ENCODE assay signal across 18 mouse cellular contexts in genomic region chr2:131908351-131908861, GRCm38 (mm10). TPM values are rescaled to one million over a fixed set of nuclear protein-coding genes. Genes with fewer than 3 reads are reported as not detected.
DNase-seq lines count a peak whose midpoint lies in the region; ATAC-seq and TF ChIP-seq lines count a peak whose summit lies in the region.
"Had no signal": no experiment of that assay in that cellular context is flagged by ENCODE, and none has a peak within 500 bp of the region (broad histone marks: within the 10 kb centered on the region; RNA-seq: fewer than 3 reads in every experiment).

No protein-coding gene starts in this region.

- no peak for ATAC-seq in neural tube, embryonic 11.5 days (ENCODE audit: insufficient read depth, low FRiP score, low TSS enrichment)
- ATAC-seq in kidney, embryonic 14.5 days (ENCODE audit: low FRiP score, low TSS enrichment) = peak; percentile 54
- peak; percentile 39; the same call in 1 of the 2 replicates for ATAC-seq in stomach, postnatal 0 days (ENCODE audit: low FRiP score, low TSS enrichment)

- H3K9ac ChIP-seq in neural tube, embryonic 11.5 days (ENCODE audit: low read length) = no peak overlapping the region
- no peak overlapping the region for H3K9ac ChIP-seq in kidney, embryonic 14.5 days (ENCODE audit: low read depth, low read length)
- H3K9ac ChIP-seq in stomach, postnatal 0 days (ENCODE audit: low read length) = no peak overlapping the region

- H3K9me3 ChIP-seq in neural tube, embryonic 11.5 days (ENCODE audit: control insufficient read depth, low read length) = no peaks in the 10 kb centered on the region
- no peaks in the 10 kb centered on the region for H3K9me3 ChIP-seq in kidney, embryonic 14.5 days (ENCODE audit: control insufficient read depth, low read length)
- no peaks in the 10 kb centered on the region for H3K9me3 ChIP-seq in stomach, postnatal 0 days (ENCODE audit: control insufficient read depth, low read length)
- H3K9me3 ChIP-seq: G1E had no signal

- H3K27me3 ChIP-seq in neural tube, embryonic 11.5 days (ENCODE audit: control insufficient read depth, insufficient read depth, low read length) = no peaks in the 10 kb centered on the region
- no peaks in the 10 kb centered on the region for H3K27me3 ChIP-seq in kidney, embryonic 14.5 days (ENCODE audit: control insufficient read depth, insufficient read depth, low read length)
- no peaks in the 10 kb centered on the region for H3K27me3 ChIP-seq in stomach, postnatal 0 days (ENCODE audit: control insufficient read depth, insufficient read depth, low read length)

- peak; percentile 33 for DNase-seq in gastrocnemius, adult 18-20 months (ENCODE audit: low spot score)
- no peak for DNase-seq in gastrocnemius, postnatal 4 days (ENCODE audit: low spot score in 2 of 2)
- no peak for DNase-seq in neural tube, embryonic 11.5 days (ENCODE audit: low spot score)
- DNase-seq in neural tube, embryonic 10.5 days (ENCODE audit: extremely low spot score, low spot score) = no peak
- no peak for DNase-seq in stomach, postnatal 0 days (ENCODE audit: low spot score)
- no peak for DNase-seq in spleen, postnatal 36 days (ENCODE audit: low spot score in 2 of 2)
- DNase-seq in frontal cortex, postnatal 25 days (ENCODE audit: low spot score in 2 of 2) = no peak
- DNase-seq: B cell, adult 2 months; right cerebral cortex, adult 18-20 months; thymus, postnatal 14 days had no signal

- H3K36me3 ChIP-seq in neural tube, embryonic 11.5 days (ENCODE audit: control insufficient read depth, insufficient read depth, low read length) = no peaks in the 10 kb centered on the region
- H3K36me3 ChIP-seq in kidney, embryonic 14.5 days (ENCODE audit: control insufficient read depth, insufficient read depth, low read length) = no peaks in the 10 kb centered on the region
- H3K36me3 ChIP-seq in stomach, postnatal 0 days (ENCODE audit: control insufficient read depth, insufficient read depth, low read length) = no peaks in the 10 kb centered on the region

- no peak for TF ChIP-seq CTCF in stomach, postnatal 0 days (IDR thresholded peaks at IDR 0.05; ENCODE audit: low read depth)

- H3K4me1 ChIP-seq in neural tube, embryonic 11.5 days (ENCODE audit: control insufficient read depth, insufficient read depth, low read length) = no peaks in the 10 kb centered on the region
- H3K4me1 ChIP-seq in kidney, embryonic 14.5 days (ENCODE audit: control insufficient read depth, insufficient read depth, low read length) = no peaks in the 10 kb centered on the region
- H3K4me1 ChIP-seq in stomach, postnatal 0 days (replicated peaks; ENCODE audit: control insufficient read depth, insufficient read depth) = no peaks in the 10 kb centered on the region; the same call in 1 of the 2 replicates

- 0 out of 2 replicates have a peak overlapping the region, but pooled peaks have one; percentile 44 for H3K27ac ChIP-seq in neural tube, embryonic 11.5 days (ENCODE audit: low read depth, low read length)
- no peak overlapping the region for H3K27ac ChIP-seq in kidney, embryonic 14.5 days (ENCODE audit: low read depth, low read length)
- H3K27ac ChIP-seq in stomach, postnatal 0 days (replicated peaks) = peak overlapping the region; percentile 58

- WGBS in neural tube, embryonic 11.5 days = 81% methylated on average over 7 of the region's 7 CpGs
- WGBS in kidney, embryonic 14.5 days = 70% methylated on average over 7 of the region's 7 CpGs
- 71% methylated on average over 7 of the region's 7 CpGs for WGBS in stomach, postnatal 0 days

- H3K4me2 ChIP-seq in neural tube, embryonic 11.5 days (ENCODE audit: low read depth) = no peak overlapping the region
- no peak overlapping the region for H3K4me2 ChIP-seq in kidney, embryonic 14.5 days (replicated peaks; ENCODE audit: low read depth, low read length)
- H3K4me2 ChIP-seq in stomach, postnatal 0 days (replicated peaks; ENCODE audit: low read depth) = no peak overlapping the region

- H3K4me3 ChIP-seq in neural tube, embryonic 11.5 days (ENCODE audit: low read depth, low read length) = no peak overlapping the region
- no peak overlapping the region for H3K4me3 ChIP-seq in kidney, embryonic 14.5 days (ENCODE audit: low read length)
- H3K4me3 ChIP-seq in stomach, postnatal 0 days (ENCODE audit: low read depth, low read length) = no peak overlapping the region

- TF ChIP-seq EP300 in stomach, postnatal 0 days (optimal IDR thresholded peaks at IDR 0.05) = no peak

RNA-seq across cellular contexts. Expression of gene Prnp, which starts 1.3 kb away (rescaled TPM):
- total RNA-seq in gastrocnemius, adult 18-20 months (2021) = 100 to 1,000 TPM; 104 to 114 TPM
- total RNA-seq in gastrocnemius, postnatal 4 days (2021) = 10 to 100 TPM; 66.2 to 67.2 TPM
- 31.7 and 33.1 TPM in 2 replicates for polyA plus RNA-seq in neural tube, embryonic 11.5 days (2014; fragmentation: Nextera tagmentation; extraction: Ambion mirVana)
- 23.1 and 23.9 TPM in 2 replicates for polyA plus RNA-seq in kidney, embryonic 14.5 days (2014; fragmentation: Nextera tagmentation; extraction: Ambion mirVana)
- 87.5 and 102 TPM in 2 replicates for polyA plus RNA-seq in stomach, postnatal 0 days (2015; fragmentation: Nextera tagmentation; extraction: Ambion mirVana)

RNA-seq across cellular contexts. Expression of gene Prn, which starts 1.4 kb away (rescaled TPM):
- total RNA-seq in gastrocnemius, adult 18-20 months (2021) = not detected
- total RNA-seq in gastrocnemius, postnatal 4 days (2021) = not detected
- 0.62 TPM in 1 of 2 replicates, not detected in the other for polyA plus RNA-seq in neural tube, embryonic 11.5 days (2014; fragmentation: Nextera tagmentation; extraction: Ambion mirVana)
- not detected in 2 replicates for polyA plus RNA-seq in kidney, embryonic 14.5 days (2014; fragmentation: Nextera tagmentation; extraction: Ambion mirVana)
- 0.17 TPM in 2 replicates for polyA plus RNA-seq in stomach, postnatal 0 days (2015; fragmentation: Nextera tagmentation; extraction: Ambion mirVana)
- total RNA-seq: G1E had no signal
- polyA plus RNA-seq: erythroblast, embryonic 14.5 days; frontal cortex, adult 2 months; G1E; heart, embryonic 16.5 days; intestine, embryonic 14.5 days; liver, embryonic 14.5 days; neural tube, embryonic 14.5 days had no signal

RNA-seq across cellular contexts. Expression of gene Prnd, which starts 42.3 kb away (rescaled TPM):
- total RNA-seq in gastrocnemius, adult 18-20 months (2021) = under 1 TPM; 0.16 to 0.36 TPM
- total RNA-seq in gastrocnemius, postnatal 4 days (2021) = 10 to 100 TPM; 68.5 to 70.9 TPM
- polyA plus RNA-seq in neural tube, embryonic 11.5 days (2014; fragmentation: Nextera tagmentation; extraction: Ambion mirVana) = 6.2 and 8.5 TPM in 2 replicates
- polyA plus RNA-seq in kidney, embryonic 14.5 days (2014; fragmentation: Nextera tagmentation; extraction: Ambion mirVana) = 17.6 and 17.9 TPM in 2 replicates
- polyA plus RNA-seq in stomach, postnatal 0 days (2015; fragmentation: Nextera tagmentation; extraction: Ambion mirVana) = 16.3 and 22.8 TPM in 2 replicates
- polyA plus RNA-seq: erythroblast, embryonic 14.5 days; G1E had no signal

RNA-seq across cellular contexts. Expression of gene Erv3, which starts 48.9 kb away (rescaled TPM):
- total RNA-seq in gastrocnemius, adult 18-20 months (2021) = not detected
- under 1 TPM; 0.07 to 0.08 TPM for total RNA-seq in gastrocnemius, postnatal 4 days (2021)
- polyA plus RNA-seq in neural tube, embryonic 11.5 days (2014; fragmentation: Nextera tagmentation; extraction: Ambion mirVana) = not detected in 2 replicates
- polyA plus RNA-seq in kidney, embryonic 14.5 days (2014; fragmentation: Nextera tagmentation; extraction: Ambion mirVana) = not detected in 2 replicates
- polyA plus RNA-seq in stomach, postnatal 0 days (2015; fragmentation: Nextera tagmentation; extraction: Ambion mirVana) = 0.02 TPM in 1 of 2 replicates, not detected in the other
- polyA plus RNA-seq: erythroblast, embryonic 14.5 days; heart, embryonic 16.5 days; intestine, embryonic 14.5 days; neural tube, embryonic 14.5 days had no signal
